Mouse (Mus musculus): ENCODE data around the gene Usp7.

GRCm38 (mm10) chr16:8671551-8672349, 120.4 kb downstream of the Usp7 start, which contains the start of gene Carhsp1:
- TF ChIP-seq CTCF (conservative IDR thresholded peaks at IDR 0.05; ENCODE audit: insufficient read depth, insufficient read length, low read depth, low read length) (0 out of 2 replicates have a peak, but pooled peaks have one; percentile 1), POLR2A (IDR thresholded peaks at IDR 0.05; ENCODE audit: low read depth, low read length) (peak; percentile 86)
